Mouse (Mus musculus): ENCODE measurements around the gene Arl2. TPM values are rescaled to one million over a fixed set of nuclear protein-coding genes. Genes with fewer than 3 reads are reported as not detected.

Arl2 gene
- total and polyA plus RNA-seq, 3 experiments = 47.2 to 111 TPM; not detected in 1

DNA sequence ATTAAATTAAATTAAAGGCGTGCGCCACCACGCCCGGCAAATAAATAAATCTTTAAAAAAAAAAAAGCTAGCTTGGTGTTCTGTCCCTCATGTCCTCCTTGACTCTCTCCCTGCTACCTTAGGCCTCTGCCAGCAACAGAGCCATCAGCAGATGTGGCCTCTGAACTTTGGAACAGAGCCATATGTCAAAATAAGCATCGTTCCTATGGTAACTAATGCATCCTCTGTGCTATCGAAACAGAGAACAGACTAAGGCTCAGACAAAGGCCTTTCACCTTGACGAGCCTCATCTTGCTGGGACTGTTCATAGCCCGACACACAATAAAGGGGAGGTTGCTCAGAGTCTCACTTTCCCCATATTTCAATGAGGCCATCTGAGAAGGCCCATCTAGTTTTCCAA is 18.0 kb downstream of the Arl2 start:
- Histone ChIP-seq H3K79me2 (ENCODE audit: control insufficient read depth, insufficient read depth, low read length, poor library complexity) (peaks cover 1% of the 10 kb centered on the region; the same call in 1 of the 2 replicates), H3K27me3 (ENCODE audit: control insufficient read depth in 1 of 2, insufficient read depth in 2 of 2, low read length in 2 of 2) (no peaks in the 10 kb centered on the region), H3K4me1 (ENCODE audit: control insufficient read depth in 1 of 2, insufficient read depth in 2 of 2, low read length in 2 of 2) (peaks cover 0 to 3% of the 10 kb centered on the region in 2 experiments; a peak in 2 of 4 replicates), H3K9me3 (replicated peaks; ENCODE audit: insufficient read depth, low read length) (no peaks in the 10 kb centered on the region), H3K27ac (ENCODE audit: control insufficient read depth, low read depth, low read length) (no peak overlapping the region), H3K4me3 (ENCODE audit: control insufficient read depth in 1 of 2, insufficient read depth in 1 of 2, low read depth in 2 of 2, low read length in 2 of 2) (no peak overlapping the region), H3K9ac (ENCODE audit: control insufficient read depth, low read depth, low read length, poor library complexity, severe bottlenecking) (no peak overlapping the region), H3K36me3 (ENCODE audit: control insufficient read depth in 1 of 2, insufficient read depth in 2 of 2, low read length in 2 of 2) (peaks cover 0 to 7% of the 10 kb centered on the region in 2 experiments; a peak in 2 of 4 replicates)
- no peak for DNase-seq (ENCODE audit: low read depth, low spot score)
- TF ChIP-seq ELF1 (IDR thresholded peaks at IDR 0.05; ENCODE audit: low read depth, low read length) (no peak), ZC3H11A (IDR thresholded peaks at IDR 0.05; ENCODE audit: low read depth, low read length) (no peak), UBTF (IDR thresholded peaks at IDR 0.05; ENCODE audit: borderline replicate concordance, insufficient read depth, low read depth, low read length) (no peak), GATA1 (IDR thresholded peaks at IDR 0.05; ENCODE audit: low read depth, low read length) (no peak), HCFC1 (IDR thresholded peaks at IDR 0.05; ENCODE audit: low read depth, low read length) (no peak), CHD1 (IDR thresholded peaks at IDR 0.05; ENCODE audit: low read depth, low read length) (no peak), POLR2AphosphoS2 (IDR thresholded peaks at IDR 0.05; ENCODE audit: low read length) (no peak), MYC (IDR thresholded peaks at IDR 0.05; ENCODE audit: low read depth, low read length) (no peak), RCOR1 (IDR thresholded peaks at IDR 0.05; ENCODE audit: low read depth, low read length) (no peak), USF1 (IDR thresholded peaks at IDR 0.05; ENCODE audit: low read depth, low read length) (no peak), ZKSCAN1 (IDR thresholded peaks at IDR 0.05; ENCODE audit: low read depth, low read length) (no peak), USF2 (IDR thresholded peaks at IDR 0.05; ENCODE audit: borderline replicate concordance in 1 of 2, insufficient read depth in 1 of 2, low read depth in 1 of 2, low read length in 2 of 2) (no peak), TBP (IDR thresholded peaks at IDR 0.05; ENCODE audit: low read depth, low read length) (no peak), CTCF (IDR thresholded peaks at IDR 0.05 in 2 of 3, conservative IDR thresholded peaks at IDR 0.05 in 1 of 3; ENCODE audit: control insufficient read depth in 1 of 3, insufficient read depth in 1 of 3, low read depth in 2 of 3, low read length in 3 of 3, poor library complexity in 1 of 3, severe bottlenecking in 1 of 3) (no peak), EP300 (IDR thresholded peaks at IDR 0.05; ENCODE audit: low read depth in 1 of 2, low read length in 2 of 2) (no peak), TAL1 (IDR thresholded peaks at IDR 0.05; ENCODE audit: low read length) (no peak)

DNA sequence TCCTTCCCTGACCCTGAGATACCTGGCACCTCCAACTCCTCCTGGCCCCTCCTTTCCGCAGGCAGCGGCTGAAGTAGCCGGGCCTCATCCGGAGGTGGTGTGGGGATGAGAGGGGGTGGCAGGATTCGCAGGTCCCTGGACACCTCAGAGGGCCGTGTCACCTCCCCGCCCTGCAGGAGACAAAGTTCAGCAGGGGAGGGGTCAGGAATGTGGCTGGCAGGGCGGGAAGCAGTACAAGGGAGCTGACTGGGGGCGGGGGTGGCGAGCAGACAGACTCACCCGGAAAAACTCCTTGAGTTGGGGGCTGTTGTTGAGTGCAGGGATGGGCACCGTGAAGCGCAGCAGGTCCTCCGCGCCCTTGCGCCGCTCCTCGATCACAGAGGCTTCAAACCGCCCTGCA is 19.6 kb downstream of the Arl2 start:
- Histone ChIP-seq H3K27me3 (ENCODE audit: control insufficient read depth in 1 of 2, insufficient read depth in 2 of 2, low read length in 2 of 2) (no peaks in the 10 kb centered on the region), H3K9ac (ENCODE audit: control insufficient read depth, low read depth, low read length, poor library complexity, severe bottlenecking) (no peak overlapping the region), H3K27ac (ENCODE audit: control insufficient read depth, low read depth, low read length) (no peak overlapping the region), H3K79me2 (ENCODE audit: control insufficient read depth, insufficient read depth, low read length, poor library complexity) (peaks cover 15% of the 10 kb centered on the region), H3K9me3 (replicated peaks; ENCODE audit: insufficient read depth, low read length) (no peaks in the 10 kb centered on the region), H3K4me1 (ENCODE audit: control insufficient read depth in 1 of 2, insufficient read depth in 2 of 2, low read length in 2 of 2) (peaks cover under 1 to 4% of the 10 kb centered on the region in 2 experiments; a peak in 3 of 4 replicates), H3K4me3 (ENCODE audit: control insufficient read depth in 1 of 2, insufficient read depth in 1 of 2, low read depth in 2 of 2, low read length in 2 of 2) (no peak overlapping the region), H3K36me3 (ENCODE audit: control insufficient read depth in 1 of 2, insufficient read depth in 2 of 2, low read length in 2 of 2) (peaks cover 0 to 7% of the 10 kb centered on the region in 2 experiments; a peak in 2 of 4 replicates)
- DNase-seq (ENCODE audit: low read depth, low spot score) = no peak
- TF ChIP-seq MAFK (IDR thresholded peaks at IDR 0.05; ENCODE audit: borderline replicate concordance, low read depth, low read length) (no peak), TAL1 (IDR thresholded peaks at IDR 0.05; ENCODE audit: low read length) (no peak), POLR2AphosphoS5 (IDR thresholded peaks at IDR 0.05; ENCODE audit: borderline replicate concordance, low read depth, low read length) (no peak), MEF2A (IDR thresholded peaks at IDR 0.05; ENCODE audit: extremely low read depth, insufficient replicate concordance, low read depth, low read length, poor library complexity, severe bottlenecking) (no peak), ZMIZ1 (IDR thresholded peaks at IDR 0.05; ENCODE audit: low read depth, low read length) (no peak), MXI1 (IDR thresholded peaks at IDR 0.05; ENCODE audit: low read depth, low read length) (no peak), KAT2A (conservative IDR thresholded peaks at IDR 0.05; ENCODE audit: low read depth, low read length) (no peak), NRF1 (IDR thresholded peaks at IDR 0.05; ENCODE audit: insufficient read depth, low read depth, low read length, poor library complexity, severe bottlenecking) (no peak), SMC3 (IDR thresholded peaks at IDR 0.05; ENCODE audit: low read depth, low read length) (no peak), POLR2AphosphoS2 (IDR thresholded peaks at IDR 0.05; ENCODE audit: low read length) (no peak)
